Mouse (Mus musculus) right cerebral cortex, adult 2 months (tissue): ENCODE results near the gene Crygf.
"Not testable (repeated sequence)": the region's sequence is repeated elsewhere in the genome, so short reads cannot be mapped to it uniquely, and the experiment has no call there.

Experiments
- DNase-seq, 2 experiments: peaks; one replicate each; pipeline ENCODE4 v3.0.0; 2021 to 2022; ENCODE audit warnings: low spot score in 2 of 2

The Crygf gene

DNA sequence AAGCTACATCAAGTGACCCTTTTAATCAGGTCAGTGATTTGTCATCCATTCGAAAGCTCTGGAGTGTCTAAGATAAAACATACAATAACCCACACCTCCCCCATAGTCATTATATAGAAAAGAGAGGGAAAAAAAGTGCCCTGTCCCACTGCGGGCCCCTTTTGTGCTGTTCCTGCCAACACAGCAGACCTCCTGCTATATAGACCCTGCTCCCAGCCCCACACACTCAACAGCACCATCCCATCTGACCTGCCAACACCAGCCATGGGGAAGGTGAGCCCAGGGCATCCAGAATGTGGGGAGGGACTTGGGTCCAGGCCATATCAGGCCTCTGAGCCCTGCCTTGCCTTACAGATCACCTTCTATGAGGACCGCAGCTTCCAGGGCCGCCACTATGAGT is at the start of gene Crygf:
TSS of gene Crygf (plus strand) at position 227 of the 400 bp plus-strand sequence.
- no peak for DNase-seq

DNA sequence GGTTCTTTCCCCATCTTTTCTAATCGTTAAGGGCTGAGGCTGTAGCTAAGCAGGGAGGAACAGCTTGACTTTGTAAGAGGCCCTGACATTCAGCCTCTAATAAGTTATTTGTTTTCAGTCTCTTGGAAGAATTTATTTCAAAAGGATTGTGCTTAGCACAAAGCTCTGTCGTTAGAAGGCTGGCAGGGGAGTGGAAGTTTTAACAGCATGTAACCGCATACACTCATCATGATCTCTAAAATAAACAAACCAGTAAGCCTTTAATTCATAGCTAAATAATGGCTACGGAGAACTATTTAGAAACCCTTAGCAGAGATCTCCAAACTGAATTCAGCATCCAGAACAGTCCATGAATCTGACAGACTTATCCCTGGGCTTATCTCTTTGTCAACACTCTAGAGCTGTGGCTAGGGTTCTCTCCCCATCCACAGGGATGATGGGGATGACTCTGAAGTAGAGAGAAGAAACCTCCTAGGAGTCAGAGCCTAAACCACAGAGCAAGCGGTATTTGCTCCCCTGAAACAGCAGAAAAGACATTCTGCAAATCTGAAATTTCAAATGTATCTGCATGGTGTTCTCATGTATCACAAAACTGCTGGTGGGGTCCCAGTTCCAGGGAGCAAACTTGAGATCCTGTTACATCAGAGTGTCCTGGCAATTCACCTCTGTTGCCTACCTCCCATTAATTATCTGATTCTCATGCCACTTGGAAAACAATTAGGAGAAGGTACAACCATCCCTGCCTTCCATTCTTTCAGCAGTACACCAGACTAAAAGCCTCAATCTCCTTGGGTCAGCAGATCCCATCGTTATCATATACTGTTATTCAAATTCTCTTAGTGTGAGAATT is 734 bp upstream of the Crygf start:
- no peak for DNase-seq

DNA sequence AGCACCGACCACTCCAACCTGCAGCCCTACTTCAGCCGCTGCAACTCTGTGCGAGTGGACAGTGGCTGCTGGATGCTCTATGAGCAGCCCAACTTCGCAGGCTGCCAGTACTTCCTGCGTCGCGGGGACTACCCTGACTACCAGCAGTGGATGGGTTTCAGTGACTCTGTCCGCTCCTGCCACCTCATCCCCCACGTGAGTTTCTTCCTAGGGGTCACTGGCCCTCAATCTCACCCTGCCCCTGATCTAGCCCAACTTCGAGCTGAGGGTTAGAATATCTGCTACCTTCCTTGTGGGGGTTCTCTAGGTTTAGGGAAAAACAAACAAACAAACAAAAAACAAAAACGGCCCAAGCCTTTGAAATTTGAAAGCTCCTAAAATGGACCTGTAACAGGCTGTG is 376 bp downstream of the Crygf start:
- not testable (repeated sequence) for DNase-seq

DNA sequence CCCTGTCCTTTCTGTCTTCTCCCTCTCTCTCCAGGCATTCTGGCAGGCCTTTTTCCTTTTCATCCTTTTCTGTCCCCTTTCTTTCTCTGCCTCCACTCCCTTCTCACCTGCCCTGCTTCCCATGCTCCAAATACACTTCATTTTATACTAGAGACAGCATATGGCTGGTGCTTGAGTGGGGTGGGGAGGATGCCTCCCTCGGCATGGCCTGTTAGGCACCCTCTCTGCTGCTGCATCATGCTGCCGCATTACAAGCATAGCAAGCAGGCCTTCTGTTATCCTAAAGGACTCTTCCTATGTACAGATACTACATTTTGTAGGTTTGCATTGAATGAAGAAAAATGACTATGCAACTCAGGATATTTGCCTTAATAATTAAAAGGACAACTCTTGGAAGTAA is 3.7 kb downstream of the Crygf start:
- DNase-seq: peak in 1 of 2 experiments; percentile 2

DNA sequence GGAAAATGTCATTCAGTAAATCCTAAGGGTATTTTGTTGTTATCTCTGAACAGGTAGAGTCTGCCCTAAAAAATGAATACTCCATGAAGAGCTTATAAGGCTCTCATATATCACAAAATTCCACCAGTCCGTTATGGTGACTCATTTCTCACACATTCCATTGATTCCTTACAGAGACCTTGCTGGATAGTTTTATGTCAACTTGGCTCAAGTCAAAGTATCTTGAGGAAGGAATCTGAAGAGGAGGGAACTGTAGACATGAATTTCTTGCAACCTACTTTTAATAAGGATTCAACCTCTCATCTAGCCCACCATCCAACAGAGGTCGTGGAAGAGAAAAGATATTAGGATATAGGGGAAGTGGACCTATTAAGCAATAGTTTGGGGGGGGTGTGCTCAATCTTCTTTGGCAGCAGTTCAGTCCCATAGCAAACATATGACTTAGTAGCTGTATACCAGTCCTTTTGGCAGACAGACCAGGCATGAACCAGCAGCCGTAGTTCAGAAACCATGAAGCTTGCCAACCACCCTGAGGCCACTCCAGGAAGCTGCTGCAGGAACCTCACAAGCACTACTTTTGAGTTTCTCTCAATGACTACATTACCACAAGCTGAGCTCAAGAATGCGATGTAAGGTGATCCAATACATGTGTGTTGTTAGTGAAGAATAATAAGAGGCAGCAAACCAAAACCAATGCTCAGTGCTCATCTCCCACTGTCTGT is 5.9 kb downstream of the Crygf start:
- DNase-seq: no peak
